Mouse (Mus musculus): ENCODE results near the gene Nfib. TPM values are rescaled to one million over a fixed set of nuclear protein-coding genes. Genes with fewer than 3 reads are reported as not detected.

Gene Nfib
- polyA plus RNA-seq, 1 experiment from 2014 or later = 52.8 TPM

- no peak overlapping the region for H3K4me2 ChIP-seq
- H3K36me3 ChIP-seq (replicated peaks) = no peaks in the 10 kb centered on the region
- WGBS = 90% methylated on average over 5 of the region's 5 CpGs
- no peaks in the 10 kb centered on the region for H3K9me3 ChIP-seq
- peaks cover 10% of the 10 kb centered on the region; the same call in 1 of the 2 replicates for H3K4me1 ChIP-seq
- H3K9ac ChIP-seq = no peak overlapping the region
- H3K4me3 ChIP-seq = no peak overlapping the region
- no peak overlapping the region for H3K27ac ChIP-seq
- no peak for ATAC-seq (replicated peaks)
- no peaks in the 10 kb centered on the region for H3K27me3 ChIP-seq (replicated peaks)
Measured at GRCm38 (mm10) chr4:82641066-82641680, 64.4 kb downstream of the Nfib start.

GRCm38 (mm10) chr4:82638251-82638650 is 67.3 kb downstream of the Nfib start:
- Histone ChIP-seq H3K4me1 (0 out of 2 replicates have a peak, but pooled peaks cover 1% of the 10 kb centered on the region), H3K27ac (no peak overlapping the region), H3K9ac (no peak overlapping the region), H3K4me3 (no peak overlapping the region), H3K27me3 (replicated peaks) (no peaks in the 10 kb centered on the region), H3K9me3 (no peaks in the 10 kb centered on the region), H3K4me2 (no peak overlapping the region), H3K36me3 (replicated peaks) (no peaks in the 10 kb centered on the region)
- no peak for ATAC-seq (replicated peaks)
- 97% methylated on average over 9 of the region's 9 CpGs for WGBS

- no peak for ATAC-seq (replicated peaks)
- 57% methylated on average over 4 of the region's 4 CpGs for WGBS
- H3K9me3 ChIP-seq = no peaks in the 10 kb centered on the region
Measured at GRCm38 (mm10) chr4:82637633-82638032, 67.9 kb downstream of the Nfib start.

GRCm38 (mm10) chr4:82636658-82637057 is 68.9 kb downstream of the Nfib start:
- Histone ChIP-seq H3K27ac (no peak overlapping the region), H3K9ac (no peak overlapping the region), H3K36me3 (replicated peaks) (no peaks in the 10 kb centered on the region), H3K27me3 (replicated peaks) (no peaks in the 10 kb centered on the region), H3K4me1 (no peaks in the 10 kb centered on the region), H3K4me2 (no peak overlapping the region), H3K9me3 (no peaks in the 10 kb centered on the region), H3K4me3 (no peak overlapping the region)
- WGBS = 30% methylated on average over 5 of the region's 5 CpGs
- no peak for ATAC-seq (replicated peaks)

More at GRCm38 (mm10) chr4:82637633-82638032, 67.9 kb downstream of the Nfib start:
- Histone ChIP-seq H3K4me2 (no peak overlapping the region), H3K27ac (no peak overlapping the region), H3K9ac (no peak overlapping the region), H3K4me3 (no peak overlapping the region), H3K27me3 (replicated peaks) (no peaks in the 10 kb centered on the region), H3K36me3 (replicated peaks) (no peaks in the 10 kb centered on the region), H3K4me1 (no peaks in the 10 kb centered on the region)

GRCm38 (mm10) chr4:82635881-82636280 is 69.7 kb downstream of the Nfib start:
- Histone ChIP-seq H3K27ac (no peak overlapping the region), H3K27me3 (replicated peaks) (no peaks in the 10 kb centered on the region), H3K9me3 (no peaks in the 10 kb centered on the region), H3K4me2 (no peak overlapping the region), H3K4me1 (no peaks in the 10 kb centered on the region), H3K4me3 (no peak overlapping the region), H3K36me3 (replicated peaks) (no peaks in the 10 kb centered on the region), H3K9ac (no peak overlapping the region)
- 44% methylated on average over 5 of the region's 5 CpGs for WGBS
- no peak for ATAC-seq (replicated peaks)

GRCm38 (mm10) chr4:82635118-82635517 is 70.4 kb downstream of the Nfib start:
- no peak overlapping the region for H3K27ac ChIP-seq
- H3K9me3 ChIP-seq = no peaks in the 10 kb centered on the region
- H3K9ac ChIP-seq = no peak overlapping the region
- no peak overlapping the region for H3K4me2 ChIP-seq
- no peaks in the 10 kb centered on the region for H3K27me3 ChIP-seq (replicated peaks)
- H3K4me3 ChIP-seq = no peak overlapping the region
- H3K36me3 ChIP-seq (replicated peaks) = no peaks in the 10 kb centered on the region
- WGBS = 94% methylated on average over 11 of the region's 11 CpGs
- ATAC-seq (replicated peaks) = no peak
- no peaks in the 10 kb centered on the region for H3K4me1 ChIP-seq

- H3K9ac ChIP-seq = no peak overlapping the region
- no peaks in the 10 kb centered on the region for H3K36me3 ChIP-seq (replicated peaks)
- ATAC-seq (replicated peaks) = no peak
- no peak overlapping the region for H3K4me3 ChIP-seq
- no peaks in the 10 kb centered on the region for H3K9me3 ChIP-seq
- no peaks in the 10 kb centered on the region for H3K4me1 ChIP-seq
- H3K27me3 ChIP-seq (replicated peaks) = no peaks in the 10 kb centered on the region
- no peak overlapping the region for H3K4me2 ChIP-seq
- WGBS = 82% methylated on average over 7 of the region's 7 CpGs
- H3K27ac ChIP-seq = no peak overlapping the region
Measured at GRCm38 (mm10) chr4:82634365-82634764, 71.2 kb downstream of the Nfib start.

- Histone ChIP-seq H3K9ac (no peak overlapping the region), H3K4me3 (no peak overlapping the region), H3K36me3 (replicated peaks) (no peaks in the 10 kb centered on the region), H3K27ac (no peak overlapping the region), H3K4me1 (peaks cover 13% of the 10 kb centered on the region; the same call in 1 of the 2 replicates), H3K27me3 (replicated peaks) (no peaks in the 10 kb centered on the region), H3K9me3 (no peaks in the 10 kb centered on the region), H3K4me2 (no peak overlapping the region)
- WGBS = 85% methylated on average over 8 of the region's 8 CpGs
- no peak for ATAC-seq (replicated peaks)
Measured at GRCm38 (mm10) chr4:82624285-82625045, 81.1 kb downstream of the Nfib start.

GRCm38 (mm10) chr4:82623835-82624234 is 81.7 kb downstream of the Nfib start:
- Histone ChIP-seq H3K36me3 (replicated peaks) (no peaks in the 10 kb centered on the region), H3K9ac (no peak overlapping the region), H3K27ac (0 out of 2 replicates have a peak overlapping the region, but pooled peaks have one; percentile 68), H3K27me3 (replicated peaks) (no peaks in the 10 kb centered on the region), H3K4me2 (no peak overlapping the region), H3K4me1 (peaks cover 13% of the 10 kb centered on the region; the same call in 1 of the 2 replicates), H3K4me3 (no peak overlapping the region), H3K9me3 (no peaks in the 10 kb centered on the region)
- no peak for ATAC-seq (replicated peaks)
- 64% methylated on average over 4 of the region's 4 CpGs for WGBS

- Histone ChIP-seq H3K4me2 (no peak overlapping the region), H3K9ac (no peak overlapping the region), H3K4me1 (peaks cover 13% of the 10 kb centered on the region; the same call in 1 of the 2 replicates), H3K36me3 (replicated peaks) (no peaks in the 10 kb centered on the region), H3K27me3 (replicated peaks) (no peaks in the 10 kb centered on the region), H3K4me3 (no peak overlapping the region), H3K27ac (peak overlapping the region; percentile 68), H3K9me3 (no peaks in the 10 kb centered on the region)
- peak; percentile 59; the same call in 1 of the 2 replicates for ATAC-seq (replicated peaks)
- WGBS = 59% methylated on average over 12 of the region's 12 CpGs
Measured at GRCm38 (mm10) chr4:82623081-82623538, 82.4 kb downstream of the Nfib start.

- H3K4me2 ChIP-seq = no peak overlapping the region
- peak; percentile 86 for ATAC-seq (replicated peaks)
- H3K9me3 ChIP-seq = no peaks in the 10 kb centered on the region
- WGBS = 23% methylated on average over 3 of the region's 3 CpGs
- H3K9ac ChIP-seq = no peak overlapping the region
- no peak overlapping the region for H3K4me3 ChIP-seq
- peaks cover 13% of the 10 kb centered on the region; the same call in 1 of the 2 replicates for H3K4me1 ChIP-seq
- peak overlapping the region; percentile 68 for H3K27ac ChIP-seq
- no peaks in the 10 kb centered on the region for H3K36me3 ChIP-seq (replicated peaks)
- H3K27me3 ChIP-seq (replicated peaks) = no peaks in the 10 kb centered on the region
Measured at GRCm38 (mm10) chr4:82622321-82622836, 83.2 kb downstream of the Nfib start.

GRCm38 (mm10) chr4:82619539-82619941 is 86.0 kb downstream of the Nfib start:
- H3K27me3 ChIP-seq (replicated peaks) = no peaks in the 10 kb centered on the region
- no peak overlapping the region for H3K27ac ChIP-seq
- H3K4me1 ChIP-seq = peaks cover 17% of the 10 kb centered on the region
- no peak overlapping the region for H3K4me2 ChIP-seq
- WGBS = 60% methylated on average over 12 of the region's 12 CpGs
- H3K36me3 ChIP-seq (replicated peaks) = no peaks in the 10 kb centered on the region
- H3K4me3 ChIP-seq = no peak overlapping the region
- ATAC-seq (replicated peaks) = no peak; the same call in 1 of the 2 replicates
- no peak overlapping the region for H3K9ac ChIP-seq
- no peaks in the 10 kb centered on the region for H3K9me3 ChIP-seq

Data from midbrain, embryonic 15.5 days (tissue).